Mouse (Mus musculus) forebrain, embryonic 16.5 days (tissue): ENCODE measurements at regions not wholly inside any gene's neighbourhood (a gene's known extent, or its start where the extent isn't known, plus 50 kb on each side); places are given as distances from the start of the nearest gene placed in this dataset.
A peak's percentile ranks its signal among the peaks of the same experiment; 100 is the strongest.

Experiments
- ATAC-seq: fragments of 200-750 bp; cut with Nextera tagmentation; 2 replicates; pipeline ENCODE4 v1.8.0; 2017; ENCODE audit warnings: mild to moderate bottlenecking, moderate library complexity
- H3K27ac ChIP-seq: fragments of 300-500 bp; sonication (generic); 2 replicates; pipeline ENCODE4 v1.5.1; 2014; ENCODE audit warnings: low read length, control low read depth
- H3K27me3 ChIP-seq: fragments of 300-500 bp; sonication (generic); replicated peaks from 2 replicates; pipeline ENCODE4 v1.6.1; 2014; ENCODE audit warnings: low read length; ENCODE audit not compliant: control insufficient read depth, insufficient read depth
- H3K36me3 ChIP-seq: fragments of 300-500 bp; sonication (generic); 2 replicates; pipeline ENCODE4 v1.6.1; 2014; ENCODE audit not compliant: control insufficient read depth, insufficient read depth
- H3K4me1 ChIP-seq: fragments of 300-500 bp; sonication (generic); replicated peaks from 2 replicates; pipeline ENCODE4 v1.6.1; 2014; ENCODE audit warnings: low read length; ENCODE audit not compliant: control insufficient read depth, insufficient read depth
- H3K4me2 ChIP-seq: fragments of 300-500 bp; sonication (generic); 2 replicates; pipeline ENCODE4 v1.6.1; 2014; ENCODE audit warnings: mild to moderate bottlenecking, low read length, control low read depth
- H3K4me3 ChIP-seq: fragments of 300-500 bp; sonication (generic); replicated peaks from 2 replicates; pipeline ENCODE4 v1.5.1; 2014; ENCODE audit warnings: mild to moderate bottlenecking, low read length, control low read depth
- H3K9ac ChIP-seq: fragments of 300-500 bp; sonication (generic); replicated peaks from 2 replicates; pipeline ENCODE4 v1.6.1; 2014; ENCODE audit warnings: low read depth, low read length, control low read depth
- H3K9me3 ChIP-seq: fragments of 300-500 bp; sonication (generic); 2 replicates; pipeline ENCODE4 v1.6.1; 2016; ENCODE audit warnings: low read length; ENCODE audit not compliant: control insufficient read depth
- WGBS: fragments of 180-500 bp; shearing (Covaris S2); extraction: QIAGEN DNeasy Blood & Tissue Kit; methylation state at CpG from one replicate; pipeline ENCODE4 v1.1.7; 2014; 5-methylcytosine and 5-hydroxymethylcytosine counted together

GRCm38 (mm10) chr11:113005895-113006294 lies 223.9 kb downstream of the Sox9 start:
- no peaks in the 10 kb centered on the region for H3K4me1 ChIP-seq
- H3K4me2 ChIP-seq = no peak overlapping the region
- H3K9ac ChIP-seq = no peak overlapping the region
- no peak for ATAC-seq
- no peaks in the 10 kb centered on the region for H3K27me3 ChIP-seq
- no peaks in the 10 kb centered on the region for H3K36me3 ChIP-seq
- no peak overlapping the region for H3K27ac ChIP-seq
- 76% methylated on average over 9 of the region's 9 CpGs for WGBS
- H3K4me3 ChIP-seq = no peak overlapping the region
- H3K9me3 ChIP-seq = no peaks in the 10 kb centered on the region

GRCm38 (mm10) chr11:113008521-113008920 lies 226.5 kb downstream of the Sox9 start:
- no peaks in the 10 kb centered on the region for H3K27me3 ChIP-seq
- ATAC-seq = no peak
- WGBS = 78% methylated on average over 4 of the region's 4 CpGs
- no peak overlapping the region for H3K4me3 ChIP-seq
- H3K4me1 ChIP-seq = no peaks in the 10 kb centered on the region
- H3K9ac ChIP-seq = no peak overlapping the region
- H3K9me3 ChIP-seq = no peaks in the 10 kb centered on the region
- no peak overlapping the region for H3K27ac ChIP-seq
- no peaks in the 10 kb centered on the region for H3K36me3 ChIP-seq
- no peak overlapping the region for H3K4me2 ChIP-seq

- no peaks in the 10 kb centered on the region for H3K36me3 ChIP-seq
- WGBS = 93% methylated on average over 6 of the region's 6 CpGs
- no peak overlapping the region for H3K27ac ChIP-seq
- no peaks in the 10 kb centered on the region for H3K27me3 ChIP-seq
- no peak for ATAC-seq
- peaks cover 7% of the 10 kb centered on the region for H3K4me1 ChIP-seq
- H3K9ac ChIP-seq = no peak overlapping the region
- no peak overlapping the region for H3K4me2 ChIP-seq
- H3K9me3 ChIP-seq = no peaks in the 10 kb centered on the region
- H3K4me3 ChIP-seq = no peak overlapping the region
Observed at GRCm38 (mm10) chr11:113009376-113009775, 227.4 kb downstream of the Sox9 start.

- no peak for ATAC-seq
- H3K4me2 ChIP-seq = no peak overlapping the region
- no peak overlapping the region for H3K4me3 ChIP-seq
- no peaks in the 10 kb centered on the region for H3K27me3 ChIP-seq
- H3K27ac ChIP-seq = no peak overlapping the region
- WGBS = 88% methylated on average over 5 of the region's 5 CpGs
- H3K36me3 ChIP-seq = no peaks in the 10 kb centered on the region
- no peaks in the 10 kb centered on the region for H3K9me3 ChIP-seq
- H3K4me1 ChIP-seq = peaks cover 20% of the 10 kb centered on the region
- no peak overlapping the region for H3K9ac ChIP-seq
Observed at GRCm38 (mm10) chr11:113010906-113011305, 228.9 kb downstream of the Sox9 start.

GRCm38 (mm10) chr11:113014186-113015010 lies 232.4 kb downstream of the Sox9 start:
- 25% methylated on average over 10 of the region's 10 CpGs for WGBS
- ATAC-seq = peak; percentile 67
- H3K36me3 ChIP-seq = no peaks in the 10 kb centered on the region
- H3K27me3 ChIP-seq = no peaks in the 10 kb centered on the region
- H3K27ac ChIP-seq = peak overlapping the region; percentile 76
- no peaks in the 10 kb centered on the region for H3K9me3 ChIP-seq
- no peak overlapping the region; the same call in 1 of the 2 replicates for H3K9ac ChIP-seq
- no peak overlapping the region for H3K4me3 ChIP-seq
- peaks cover 44% of the 10 kb centered on the region for H3K4me1 ChIP-seq
- H3K4me2 ChIP-seq = peak overlapping the region; percentile 14

- peaks cover 44% of the 10 kb centered on the region for H3K4me1 ChIP-seq
- no peak overlapping the region for H3K4me3 ChIP-seq
- no peak overlapping the region; the same call in 1 of the 2 replicates for H3K27ac ChIP-seq
- H3K36me3 ChIP-seq = no peaks in the 10 kb centered on the region
- no peaks in the 10 kb centered on the region for H3K27me3 ChIP-seq
- WGBS = 44% methylated on average over 13 of the region's 13 CpGs
- H3K9ac ChIP-seq = no peak overlapping the region
- ATAC-seq = no peak
- no peaks in the 10 kb centered on the region for H3K9me3 ChIP-seq
- no peak overlapping the region for H3K4me2 ChIP-seq
Observed at GRCm38 (mm10) chr11:113015686-113016304, 233.8 kb downstream of the Sox9 start.

- H3K27ac ChIP-seq = peak overlapping the region; percentile 57
- no peaks in the 10 kb centered on the region for H3K9me3 ChIP-seq
- H3K36me3 ChIP-seq = no peaks in the 10 kb centered on the region
- peak; percentile 88 for ATAC-seq
- H3K4me3 ChIP-seq = no peak overlapping the region
- peaks cover 44% of the 10 kb centered on the region for H3K4me1 ChIP-seq
- no peaks in the 10 kb centered on the region for H3K27me3 ChIP-seq
- H3K9ac ChIP-seq = no peak overlapping the region
- 9% methylated on average over 7 of the region's 7 CpGs for WGBS
- no peak overlapping the region for H3K4me2 ChIP-seq
Observed at GRCm38 (mm10) chr11:113016801-113017715, 235.0 kb downstream of the Sox9 start.

GRCm38 (mm10) chr11:113021533-113021932 lies 239.5 kb downstream of the Sox9 start:
- no peak overlapping the region for H3K4me3 ChIP-seq
- no peak overlapping the region for H3K4me2 ChIP-seq
- H3K9me3 ChIP-seq = no peaks in the 10 kb centered on the region
- peaks cover 18% of the 10 kb centered on the region for H3K4me1 ChIP-seq
- H3K9ac ChIP-seq = no peak overlapping the region
- no peaks in the 10 kb centered on the region for H3K36me3 ChIP-seq
- no peaks in the 10 kb centered on the region for H3K27me3 ChIP-seq
- WGBS = 60% methylated on average over 4 of the region's 4 CpGs
- H3K27ac ChIP-seq = no peak overlapping the region
- ATAC-seq = no peak

- H3K27ac ChIP-seq = no peak overlapping the region
- no peak overlapping the region for H3K9ac ChIP-seq
- no peaks in the 10 kb centered on the region for H3K27me3 ChIP-seq
- no peak overlapping the region for H3K4me3 ChIP-seq
- H3K36me3 ChIP-seq = no peaks in the 10 kb centered on the region
- no peaks in the 10 kb centered on the region for H3K9me3 ChIP-seq
- H3K4me2 ChIP-seq = no peak overlapping the region
- no peaks in the 10 kb centered on the region for H3K4me1 ChIP-seq
- ATAC-seq = no peak
- 67% methylated on average over 6 of the region's 6 CpGs for WGBS
Observed at GRCm38 (mm10) chr11:113026994-113027393, 245.0 kb downstream of the Sox9 start.
